Mouse (Mus musculus): ENCODE data around the gene Npepl1.

GRCm38 (mm10) chr2:174071406-174071805, 38.7 kb upstream of the Npepl1 start:
- TF ChIP-seq POLR2A (IDR thresholded peaks at IDR 0.05; ENCODE audit: borderline replicate concordance, low read depth, low read length), result no peak
- TF ChIP-seq CTCF (IDR thresholded peaks at IDR 0.05; ENCODE audit: low read depth, low read length), result no peak

All from bone marrow macrophage, adult 2 months (primary cell).